Mouse (Mus musculus) adrenal gland, postnatal 4 days (tissue): ENCODE data around the gene Gm8165. TPM values are rescaled to one million over a fixed set of nuclear protein-coding genes. Genes with fewer than 3 reads are reported as not detected.
"Not testable (repeated sequence)": the region's sequence is repeated elsewhere in the genome, so short reads cannot be mapped to it uniquely, and the experiment has no call there.

ENCODE experiments used
- DNase-seq, 2 experiments: peaks; one replicate each; pipeline ENCODE4 v3.0.0; 2021 to 2022; ENCODE audit warnings: low spot score in 2 of 2, mixed read lengths in 2 of 2
- long read RNA-seq, 2 experiments: library from polyadenylated mRNA; stranded (forward); transcript quantifications; one replicate each; pipeline ENCODE4 v2.0.0; 2021
- total RNA-seq, 2 experiments: library from RNA; stranded (reverse); gene quantifications; 2 replicates each; pipeline ENCODE4 v1.2.3; 2021

Gene Gm8165
- not detected for total RNA-seq
- long read RNA-seq, experiment 1, result 0 reads
- long read RNA-seq, experiment 2, result 0 reads

DNA sequence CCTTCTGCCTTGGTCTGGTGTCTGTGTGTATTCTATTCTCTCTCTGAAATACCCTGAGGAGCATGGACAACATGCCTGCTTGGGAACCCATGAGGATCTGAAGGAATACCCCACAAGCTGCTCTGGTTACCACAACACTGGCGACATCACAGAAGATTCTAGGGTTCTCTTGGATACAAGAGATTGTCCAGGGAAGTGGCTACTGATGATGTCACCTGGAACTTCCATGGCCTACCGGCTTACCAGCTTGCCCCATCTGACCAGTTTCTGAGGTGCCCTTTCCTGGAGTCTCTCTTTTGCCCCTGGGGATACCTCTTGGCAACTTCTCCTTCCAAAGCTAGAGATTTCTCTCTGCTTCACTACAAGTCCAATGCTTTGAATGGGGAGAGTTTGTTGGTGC, at the start of gene Gm8165:
Gene Gm8165, minus strand, starts transcription at position 101 of the 400 bp plus-strand sequence.
- not testable (repeated sequence) for DNase-seq

DNA sequence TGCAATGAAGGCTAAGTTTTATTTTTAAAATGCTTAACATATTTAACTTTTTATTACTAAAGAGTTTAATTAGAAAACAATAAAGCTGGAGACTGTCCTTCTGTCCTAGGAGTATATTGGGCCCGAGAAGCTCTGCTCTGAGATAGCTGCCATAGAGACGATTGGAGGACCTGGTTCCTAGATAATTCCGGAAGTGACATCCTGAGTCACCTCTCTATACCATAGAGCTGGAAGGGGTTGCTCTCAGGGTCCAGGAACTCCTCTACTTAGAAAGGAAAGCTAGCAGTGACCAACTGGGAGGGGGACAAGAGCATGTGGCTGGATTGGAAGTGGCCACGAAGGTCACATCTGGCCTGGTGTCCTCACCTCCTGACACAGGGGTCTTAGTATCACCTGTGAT, 20.6 kb upstream of the Gm8165 start, which contains the start of gene Gm7324:
Gene Gm7324, plus strand, starts transcription at position 208 of the 400 bp plus-strand sequence.
- DNase-seq, result not testable (repeated sequence)

Other genes starting within 250 kb of the Gm8165 start
- not detected for gene Gm5799, start 133.6 kb downstream of the Gm8165 start, total RNA-seq
- not detected for gene Gm17654, start 98.1 kb downstream of the Gm8165 start, total RNA-seq
- not detected for gene Gm10375, start 69.2 kb downstream of the Gm8165 start, total RNA-seq
- 1 to 10 TPM; 1.2 to 1.5 TPM for gene Gm7324, start 20.6 kb upstream of the Gm8165 start, total RNA-seq
- gene Gm16506, start 50.3 kb upstream of the Gm8165 start, total RNA-seq, result not detected
- gene Gm6526, start 70.7 kb upstream of the Gm8165 start, total RNA-seq, result not detected
- not detected for gene Gm8180, start 107.5 kb upstream of the Gm8165 start, total RNA-seq
- 1 to 10 TPM in 1 of 2 experiments, under 1 TPM in 1; 0.59 to 2.0 TPM for gene Ear1, start 198.3 kb upstream of the Gm8165 start, total RNA-seq
- not detected for gene Ear10, start 246.4 kb upstream of the Gm8165 start, total RNA-seq
- 10 to 100 TPM; 10.0 to 10.8 TPM for gene Gm8113, start 248.2 kb upstream of the Gm8165 start, total RNA-seq